Mouse (Mus musculus) thymus, adult 2 months (tissue): ENCODE results near the gene Nrg4.

Experiments
- CTCF ChIP-seq: fragments of 200-500 bp; IDR thresholded peaks from 2 replicates; pipeline ENCODE4 v1.5.1; 2012; ENCODE audit warnings: mild to moderate bottlenecking, control low read depth, low read length, moderate library complexity, borderline replicate concordance; ENCODE audit not compliant: control insufficient read depth, poor library complexity, insufficient read depth; ENCODE audit errors: extremely low read depth
- POLR2A ChIP-seq: fragments of 200-500 bp; IDR thresholded peaks from 2 replicates; pipeline ENCODE4 v1.6.1; 2012; ENCODE audit warnings: mild to moderate bottlenecking, low read length, control low read depth, moderate library complexity; ENCODE audit not compliant: control insufficient read depth, poor library complexity, insufficient read depth; ENCODE audit errors: extremely low read depth

DNA sequence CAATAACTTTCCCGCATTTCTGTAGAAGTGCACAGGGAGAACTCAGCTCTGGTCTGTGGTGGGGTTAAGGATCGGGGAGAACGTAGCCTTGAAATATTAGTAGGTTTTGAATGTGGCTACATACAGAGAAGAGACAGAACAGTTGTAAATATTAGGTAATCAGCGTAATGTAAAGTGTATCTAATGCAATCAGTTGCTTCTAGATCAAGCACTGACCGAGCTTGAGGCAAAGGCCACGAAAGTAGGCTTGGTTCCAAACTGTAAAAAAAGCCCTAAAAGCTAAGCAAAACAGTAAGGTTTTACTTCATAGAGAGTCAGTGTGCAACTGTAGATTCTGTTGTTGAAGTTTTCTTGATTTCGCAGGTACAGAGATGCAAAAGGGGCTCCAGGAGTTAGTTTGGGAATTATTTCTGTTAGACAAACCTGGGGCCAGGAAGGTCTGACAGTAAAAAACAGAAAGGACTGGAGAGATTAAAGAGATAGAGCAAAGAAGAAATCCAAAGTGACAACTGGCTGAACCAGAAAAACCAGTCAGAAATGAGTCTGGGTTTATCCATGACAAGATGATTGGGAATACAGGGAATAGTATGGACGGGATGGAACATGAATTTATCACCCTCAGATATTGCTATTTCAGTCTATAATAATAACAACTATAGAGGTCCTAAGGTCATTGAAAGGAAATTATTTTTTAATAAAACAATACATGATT lies 47.4 kb downstream of the Nrg4 start:
- TF ChIP-seq CTCF, result no peak
- no peak for TF ChIP-seq POLR2A
